Mouse (Mus musculus): ENCODE data around the gene Aqp1. TPM values are rescaled to one million over a fixed set of nuclear protein-coding genes. Genes with fewer than 3 reads are reported as not detected.

The Aqp1 gene
- polyA plus RNA-seq, 1 experiment from 2014 or later, result 42.8 TPM

DNA sequence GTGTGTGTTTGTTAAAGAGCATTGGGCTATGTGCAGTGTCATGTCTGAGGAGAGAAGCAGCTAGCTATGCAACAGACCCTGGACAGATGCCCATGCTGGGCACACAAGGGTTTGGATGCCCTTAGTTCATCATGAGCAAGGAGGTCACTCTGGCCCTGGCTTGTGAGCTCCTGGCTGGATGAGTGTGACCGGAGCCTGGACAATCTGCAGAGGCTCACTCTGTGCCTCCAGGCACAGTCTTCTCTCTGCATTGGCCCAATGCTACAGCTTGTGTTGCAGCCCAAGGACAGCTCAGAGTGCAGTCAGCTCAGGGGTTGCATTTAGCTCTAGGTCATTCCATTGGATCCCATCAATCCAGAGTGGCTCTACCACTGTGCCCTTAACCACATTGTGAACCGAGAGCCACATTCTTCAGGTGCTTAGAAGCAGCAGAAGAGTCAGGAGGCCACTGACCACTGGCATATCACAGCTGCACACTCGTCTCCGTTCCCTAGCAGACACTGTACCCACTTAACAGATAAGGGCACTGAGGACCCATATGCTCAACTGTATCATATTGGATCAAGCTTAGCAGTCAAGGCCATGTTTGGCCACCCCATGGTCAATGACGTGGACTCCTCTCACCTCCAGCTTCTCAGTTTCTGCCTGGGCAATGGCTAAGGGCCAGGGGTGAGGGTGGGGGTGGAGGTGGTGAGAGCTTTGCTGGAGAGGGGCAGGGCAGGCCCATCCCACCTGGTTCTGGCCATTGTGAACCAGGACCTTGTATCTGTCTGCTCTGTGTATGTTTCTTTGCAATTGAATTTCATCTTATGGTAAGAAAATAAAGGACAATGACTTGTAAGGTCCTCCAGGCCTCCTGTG lies 11.7 kb downstream of the Aqp1 start:
- peaks cover 10% of the 10 kb centered on the region for H3K4me1 ChIP-seq (replicated peaks)
- no peak overlapping the region for H3K9ac ChIP-seq
- no peaks in the 10 kb centered on the region for H3K27me3 ChIP-seq
- H3K9me3 ChIP-seq (replicated peaks), result no peaks in the 10 kb centered on the region
- no peak overlapping the region for H3K4me2 ChIP-seq
- H3K36me3 ChIP-seq, result no peaks in the 10 kb centered on the region
- H3K4me3 ChIP-seq, result no peak overlapping the region
- no peak overlapping the region for H3K27ac ChIP-seq
- 81% methylated on average over 5 of the region's 5 CpGs for WGBS
- ATAC-seq (replicated peaks; ENCODE audit: insufficient number of reproducible peaks, insufficient read depth, low FRiP score, low read depth), result no peak

DNA sequence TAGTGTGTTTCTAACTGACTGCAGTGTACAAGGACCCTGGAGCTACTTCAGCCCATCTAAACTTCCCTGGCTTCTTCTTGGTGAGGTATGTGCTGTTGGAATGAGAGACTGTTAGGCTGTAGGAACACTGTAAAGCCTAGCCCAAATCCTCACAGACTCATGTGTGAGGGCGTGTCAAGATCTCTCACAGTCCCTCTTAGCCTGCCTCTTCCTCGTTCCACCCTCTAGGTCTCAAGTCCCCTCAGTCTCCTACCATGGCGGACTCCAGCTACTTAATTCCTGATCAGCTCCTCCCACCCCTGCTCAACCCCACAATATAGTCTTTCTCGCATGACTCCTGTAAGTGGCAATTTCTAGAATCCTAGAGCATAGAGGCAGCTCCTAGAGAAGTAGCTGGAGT lies 13.0 kb downstream of the Aqp1 start:
- Histone ChIP-seq H3K4me1 (replicated peaks) (peaks cover 8% of the 10 kb centered on the region), H3K9ac (no peak overlapping the region), H3K9me3 (replicated peaks) (no peaks in the 10 kb centered on the region), H3K27me3 (no peaks in the 10 kb centered on the region), H3K4me3 (no peak overlapping the region), H3K36me3 (no peaks in the 10 kb centered on the region), H3K4me2 (no peak overlapping the region), H3K27ac (no peak overlapping the region)
- WGBS, result 86% methylated on average over 4 of the region's 4 CpGs
- no peak for ATAC-seq (replicated peaks; ENCODE audit: insufficient number of reproducible peaks, insufficient read depth, low FRiP score, low read depth)

DNA sequence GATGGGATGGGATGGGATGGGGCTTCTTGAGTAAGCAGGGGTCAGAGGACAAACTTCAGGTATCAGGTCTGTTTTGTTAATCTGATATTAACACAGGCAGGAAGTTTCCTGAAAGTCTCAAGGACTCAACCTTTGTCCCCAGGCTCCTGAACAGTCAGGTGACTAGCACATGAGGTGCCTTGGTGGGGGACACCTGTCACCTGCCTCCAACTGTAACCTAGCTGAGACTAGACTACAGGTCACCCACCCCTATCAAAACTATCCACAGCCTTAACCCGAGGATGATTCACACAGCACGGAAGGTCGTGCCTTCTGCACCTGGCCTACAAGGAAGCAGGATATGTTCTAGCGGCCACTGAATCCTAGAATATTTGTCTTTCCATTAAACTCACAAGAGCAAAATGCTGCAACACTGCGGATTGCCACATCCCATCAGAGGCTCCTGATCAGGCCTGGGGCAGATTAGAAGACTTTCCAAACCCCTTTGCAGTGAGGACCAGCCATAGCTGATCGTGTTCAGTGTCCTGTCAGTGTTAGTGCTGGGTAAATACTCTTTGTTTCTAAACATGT lies 14.2 kb downstream of the Aqp1 start:
- 86% methylated on average over 6 of the region's 6 CpGs for WGBS
- Histone ChIP-seq H3K9ac (no peak overlapping the region), H3K27ac (no peak overlapping the region), H3K36me3 (no peaks in the 10 kb centered on the region), H3K4me1 (replicated peaks) (no peaks in the 10 kb centered on the region), H3K27me3 (no peaks in the 10 kb centered on the region; the same call in 1 of the 2 replicates), H3K9me3 (replicated peaks) (no peaks in the 10 kb centered on the region), H3K4me2 (no peak overlapping the region), H3K4me3 (no peak overlapping the region)
- ATAC-seq (replicated peaks; ENCODE audit: insufficient number of reproducible peaks, insufficient read depth, low FRiP score, low read depth), result no peak

DNA sequence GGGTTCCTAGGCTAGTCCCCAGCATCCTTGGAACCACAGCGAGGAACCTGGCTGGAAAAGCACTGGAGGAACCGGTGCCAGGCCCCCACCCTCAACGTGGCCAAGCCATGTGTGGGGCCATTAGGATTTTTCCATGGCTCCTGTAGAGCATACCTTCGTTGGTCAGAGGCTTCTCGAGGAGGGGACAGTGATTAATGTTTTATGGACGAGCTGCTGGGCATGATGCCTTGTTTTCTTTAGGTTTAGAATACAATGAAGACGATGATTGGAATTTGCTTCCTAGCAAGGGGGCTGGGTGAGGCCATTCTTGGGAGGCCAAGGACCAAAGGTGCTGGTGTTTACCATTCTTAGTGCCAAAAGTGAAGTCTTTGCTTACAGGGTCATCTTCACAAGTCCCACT lies 15.5 kb downstream of the Aqp1 start:
- Histone ChIP-seq H3K9ac (no peak overlapping the region), H3K9me3 (replicated peaks) (no peaks in the 10 kb centered on the region), H3K4me1 (replicated peaks) (no peaks in the 10 kb centered on the region), H3K36me3 (no peaks in the 10 kb centered on the region), H3K27ac (no peak overlapping the region), H3K4me2 (no peak overlapping the region), H3K27me3 (no peaks in the 10 kb centered on the region; the same call in 1 of the 2 replicates), H3K4me3 (no peak overlapping the region)
- no peak for ATAC-seq (replicated peaks; ENCODE audit: insufficient number of reproducible peaks, insufficient read depth, low FRiP score, low read depth)
- 70% methylated on average over 7 of the region's 7 CpGs for whole genome bisulfite sequencing

DNA sequence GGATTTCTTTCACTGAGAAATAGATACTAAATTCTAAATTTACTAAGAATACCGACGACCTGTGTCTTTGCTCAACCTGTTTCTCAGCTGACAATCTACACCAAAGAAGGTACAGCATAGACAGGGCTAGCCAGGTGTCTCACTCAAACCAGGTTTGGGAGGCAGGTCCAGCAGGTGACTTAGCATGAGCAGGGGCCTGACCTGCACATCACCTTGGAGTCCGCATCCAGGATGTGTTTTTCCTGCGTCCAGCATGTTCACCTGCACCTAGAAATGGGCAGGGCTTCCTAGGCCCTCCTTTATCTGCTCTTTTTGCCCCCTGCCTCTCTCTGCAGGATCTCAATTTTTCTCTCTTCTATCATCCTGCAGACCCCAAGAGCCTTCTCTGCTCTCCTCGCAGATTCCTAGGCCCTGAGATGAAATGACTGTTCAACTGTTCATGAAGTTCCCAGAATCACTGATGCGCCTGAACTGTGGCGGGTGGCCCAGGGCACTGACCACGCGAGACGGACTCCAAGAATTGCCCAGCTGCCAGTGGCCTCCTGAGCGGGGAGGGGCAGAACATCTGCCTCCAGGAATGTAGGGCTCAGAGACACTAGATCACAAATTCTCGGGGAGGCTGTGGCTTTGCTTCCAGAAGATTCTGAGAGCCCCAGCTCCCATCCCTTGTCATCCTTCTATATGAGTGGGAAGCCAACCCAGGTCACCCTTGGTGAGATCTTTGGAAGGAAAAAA lies 17.6 kb downstream of the Aqp1 start:
- 76% methylated on average over 12 of the region's 12 CpGs for WGBS
- H3K27ac ChIP-seq, result no peak overlapping the region
- H3K36me3 ChIP-seq, result no peaks in the 10 kb centered on the region
- H3K4me3 ChIP-seq, result no peak overlapping the region
- no peaks in the 10 kb centered on the region for H3K9me3 ChIP-seq (replicated peaks)
- H3K4me2 ChIP-seq, result no peak overlapping the region
- no peak overlapping the region for H3K9ac ChIP-seq
- no peaks in the 10 kb centered on the region; the same call in 1 of the 2 replicates for H3K27me3 ChIP-seq
- no peak for ATAC-seq (replicated peaks; ENCODE audit: insufficient number of reproducible peaks, insufficient read depth, low FRiP score, low read depth)
- peaks cover 4% of the 10 kb centered on the region; the same call in 1 of the 2 replicates for H3K4me1 ChIP-seq (replicated peaks)

DNA sequence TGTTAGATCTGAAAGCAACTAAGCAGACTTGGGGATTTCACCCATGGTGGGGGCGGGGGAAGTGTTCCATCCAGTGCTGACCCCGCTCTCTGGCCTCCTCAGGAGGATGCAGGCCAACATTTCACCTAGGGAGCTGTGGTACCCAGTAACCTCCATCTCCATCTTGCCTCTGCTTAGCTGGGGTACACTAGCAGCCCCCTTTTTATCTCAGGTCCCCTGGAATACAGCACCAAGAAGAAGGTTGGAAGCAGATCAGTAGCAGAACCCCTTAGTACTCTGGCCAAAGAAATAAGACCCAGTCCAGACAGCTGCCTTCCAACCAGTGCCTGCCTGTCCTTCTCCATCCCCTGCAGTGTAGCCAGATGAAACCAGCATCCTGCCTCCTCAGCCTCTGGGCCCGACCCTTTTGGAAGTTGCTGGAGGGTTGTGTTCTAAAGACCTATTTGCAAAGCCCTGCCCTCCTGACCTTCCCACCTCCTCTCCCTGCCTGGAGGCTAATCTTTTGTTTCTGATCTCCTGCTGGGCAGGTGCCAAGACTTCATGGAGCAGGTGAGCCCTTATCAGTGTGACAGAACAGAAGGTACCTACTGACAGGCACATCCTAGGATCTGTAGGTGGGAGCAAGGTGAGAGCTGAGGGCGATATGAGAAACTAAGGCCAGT lies 18.4 kb downstream of the Aqp1 start:
- no peak for ATAC-seq (replicated peaks; ENCODE audit: insufficient number of reproducible peaks, insufficient read depth, low FRiP score, low read depth)
- Histone ChIP-seq H3K36me3 (no peaks in the 10 kb centered on the region), H3K27me3 (no peaks in the 10 kb centered on the region; the same call in 1 of the 2 replicates), H3K9me3 (replicated peaks) (no peaks in the 10 kb centered on the region), H3K4me2 (no peak overlapping the region), H3K9ac (no peak overlapping the region), H3K4me3 (no peak overlapping the region), H3K27ac (no peak overlapping the region), H3K4me1 (replicated peaks) (peaks cover 4% of the 10 kb centered on the region; the same call in 1 of the 2 replicates)
- 67% methylated on average over 4 of the region's 4 CpGs for WGBS

DNA sequence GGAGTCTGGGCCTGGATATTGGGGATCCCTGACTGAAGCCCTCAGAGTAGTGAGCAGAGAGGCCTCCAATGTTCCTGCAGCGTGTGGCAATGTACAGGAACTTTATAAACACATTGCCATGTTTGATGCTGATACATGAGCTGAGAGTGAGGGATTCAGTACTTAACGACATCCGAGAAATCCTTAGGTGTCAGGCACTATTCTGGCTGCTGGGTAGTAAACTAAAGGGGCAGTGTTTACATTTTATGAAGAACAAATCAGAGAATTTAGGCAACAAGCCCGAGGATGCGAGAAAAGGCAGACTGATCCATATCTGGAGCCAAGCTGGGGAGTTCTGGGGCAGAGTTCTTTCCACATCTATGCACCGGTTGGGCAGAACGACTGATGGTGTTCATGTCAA lies 19.3 kb downstream of the Aqp1 start:
- ATAC-seq (replicated peaks; ENCODE audit: insufficient number of reproducible peaks, insufficient read depth, low FRiP score, low read depth), result no peak
- Histone ChIP-seq H3K4me3 (no peak overlapping the region), H3K36me3 (no peaks in the 10 kb centered on the region), H3K4me2 (no peak overlapping the region), H3K9ac (no peak overlapping the region), H3K27ac (no peak overlapping the region), H3K27me3 (no peaks in the 10 kb centered on the region; the same call in 1 of the 2 replicates), H3K9me3 (replicated peaks) (no peaks in the 10 kb centered on the region), H3K4me1 (replicated peaks) (peaks cover 4% of the 10 kb centered on the region; the same call in 1 of the 2 replicates)
- 69% methylated on average over 7 of the region's 7 CpGs for WGBS

DNA sequence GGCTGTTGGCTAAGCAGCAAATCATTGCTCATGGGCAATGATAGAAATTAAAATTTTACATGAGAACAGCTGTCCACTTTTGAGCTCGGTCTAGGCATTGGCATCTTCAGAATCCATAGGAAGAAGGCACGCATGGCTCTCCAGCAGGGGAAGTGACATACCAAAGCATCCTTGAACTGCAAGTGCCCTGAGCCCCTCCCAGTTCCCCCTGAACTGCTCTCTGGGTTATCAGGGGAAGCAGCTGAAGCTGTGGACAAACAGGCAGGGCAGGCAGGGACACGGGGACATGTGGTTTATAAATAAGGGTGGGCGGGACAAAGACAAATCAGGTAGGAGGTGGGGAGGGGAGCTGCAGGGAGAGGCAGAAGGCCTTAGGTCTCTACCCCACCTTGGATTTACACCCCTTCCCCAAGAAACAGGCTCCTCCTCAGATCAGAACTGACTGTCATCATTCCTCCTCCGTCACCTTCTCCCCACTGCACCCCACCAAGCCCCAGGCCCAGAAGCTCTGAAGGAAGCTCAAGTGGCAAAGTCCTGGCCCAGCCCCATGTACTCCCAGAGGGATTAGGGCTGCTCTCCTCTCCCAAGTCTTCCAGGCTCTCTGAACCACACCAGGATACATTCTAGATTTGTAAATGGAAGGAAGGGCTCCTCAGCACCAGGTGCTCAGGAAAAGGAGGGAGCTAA lies 19.9 kb downstream of the Aqp1 start:
- Histone ChIP-seq H3K27ac (no peak overlapping the region), H3K36me3 (no peaks in the 10 kb centered on the region)
- WGBS, result 31% methylated on average over 5 of the region's 5 CpGs

DNA sequence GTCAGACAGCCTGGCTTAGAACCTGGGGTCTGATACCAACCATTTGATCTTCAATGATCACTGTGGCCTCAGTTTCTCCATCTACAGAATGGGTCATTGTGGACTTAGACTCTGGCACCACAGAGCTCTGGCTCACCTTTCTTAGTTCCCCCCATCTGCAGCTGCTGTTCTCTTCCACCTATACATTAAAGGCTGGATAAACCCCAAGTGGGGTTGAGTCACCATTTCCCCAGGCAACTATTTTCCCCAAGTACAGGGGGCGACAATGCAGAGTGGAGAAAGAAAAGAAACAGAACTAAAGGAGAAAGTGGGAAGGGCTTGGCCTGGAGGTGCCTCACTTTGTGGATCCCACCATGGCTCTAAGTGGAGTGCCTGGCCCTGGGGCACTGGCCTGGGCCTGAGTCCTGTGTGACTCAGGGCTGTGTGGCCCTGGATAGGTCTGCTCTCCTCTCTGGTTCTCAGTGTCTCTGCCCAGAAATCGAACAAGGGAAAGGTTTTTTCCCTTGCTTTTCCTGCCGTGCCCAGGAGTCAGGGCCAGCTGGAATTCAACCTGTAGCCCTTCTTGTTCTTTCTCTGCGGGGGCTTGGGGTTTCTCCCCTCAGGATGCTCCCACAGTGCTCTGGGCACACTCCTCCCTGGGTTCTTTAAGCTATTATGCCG lies 20.9 kb downstream of the Aqp1 start:
- Histone ChIP-seq H3K9ac (no peak overlapping the region), H3K27me3 (no peaks in the 10 kb centered on the region; the same call in 1 of the 2 replicates), H3K4me1 (replicated peaks) (peaks cover 4% of the 10 kb centered on the region; the same call in 1 of the 2 replicates), H3K4me2 (no peak overlapping the region), H3K9me3 (replicated peaks) (no peaks in the 10 kb centered on the region), H3K4me3 (no peak overlapping the region), H3K27ac (no peak overlapping the region), H3K36me3 (no peaks in the 10 kb centered on the region)
- ATAC-seq (replicated peaks; ENCODE audit: insufficient number of reproducible peaks, insufficient read depth, low FRiP score, low read depth), result no peak
- 71% methylated on average over 5 of the region's 5 CpGs for WGBS

More for the DNA sequence above, 19.9 kb downstream of the Aqp1 start:
- Histone ChIP-seq H3K9ac (no peak overlapping the region), H3K27me3 (no peaks in the 10 kb centered on the region; the same call in 1 of the 2 replicates), H3K4me3 (no peak overlapping the region), H3K9me3 (replicated peaks) (no peaks in the 10 kb centered on the region), H3K4me2 (no peak overlapping the region), H3K4me1 (replicated peaks) (peaks cover 4% of the 10 kb centered on the region; the same call in 1 of the 2 replicates)
- ATAC-seq (replicated peaks; ENCODE audit: insufficient number of reproducible peaks, insufficient read depth, low FRiP score, low read depth), result no peak

DNA sequence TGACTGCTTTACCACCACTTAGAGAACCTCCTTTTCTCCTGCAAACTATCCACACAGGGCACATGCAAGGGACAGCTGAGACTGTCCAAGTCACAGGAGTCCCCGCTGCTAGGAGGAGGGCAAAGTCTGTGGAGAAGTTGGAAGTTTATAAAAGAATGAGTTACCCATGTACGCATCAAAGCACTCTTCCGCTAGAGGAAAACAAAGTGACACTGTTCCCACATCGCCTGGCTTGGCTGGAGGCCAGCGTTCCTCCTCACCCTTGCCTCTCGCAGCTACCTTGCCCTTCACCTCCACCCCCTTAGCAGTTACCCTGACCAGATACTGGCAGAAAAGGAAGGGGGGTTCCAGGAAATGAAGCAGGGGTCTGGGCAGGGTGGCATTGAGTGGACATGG lies 21.4 kb downstream of the Aqp1 start:
- 45% methylated on average over 6 of the region's 6 CpGs for WGBS
- Histone ChIP-seq H3K4me1 (replicated peaks) (peaks cover 4% of the 10 kb centered on the region; the same call in 1 of the 2 replicates), H3K27ac (no peak overlapping the region), H3K9me3 (replicated peaks) (no peaks in the 10 kb centered on the region), H3K36me3 (no peaks in the 10 kb centered on the region), H3K4me3 (no peak overlapping the region), H3K27me3 (no peaks in the 10 kb centered on the region; the same call in 1 of the 2 replicates), H3K9ac (no peak overlapping the region), H3K4me2 (no peak overlapping the region)
- no peak for ATAC-seq (replicated peaks; ENCODE audit: insufficient number of reproducible peaks, insufficient read depth, low FRiP score, low read depth)
